9 mouse cellular contexts compared by ENCODE assay signal in the genomic region with DNA sequence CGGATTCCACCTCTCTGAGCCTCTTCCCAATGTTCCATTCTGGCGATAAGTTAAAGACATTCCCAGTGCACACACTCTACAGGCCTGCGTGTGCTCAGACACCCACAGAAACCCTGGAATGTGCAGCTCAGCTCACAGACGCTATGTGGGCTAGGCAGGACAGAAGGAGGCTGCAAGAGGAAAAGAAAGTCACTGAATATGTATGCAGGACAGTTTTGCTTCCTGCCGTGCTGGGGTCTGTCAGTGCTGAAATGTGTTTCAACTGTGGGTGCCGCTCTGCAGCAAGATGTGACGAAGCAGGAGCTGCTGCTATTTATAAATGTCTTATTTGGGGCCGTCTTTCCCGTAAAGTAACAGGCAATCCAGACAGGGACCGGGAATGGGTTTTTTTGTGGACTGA. TPM values are rescaled to one million over a fixed set of nuclear protein-coding genes. Genes with fewer than 3 reads are reported as not detected.
DNase-seq lines count a peak whose midpoint lies in the region; ATAC-seq lines count a peak whose summit lies in the region.
"Had no signal": no experiment of that assay in that cellular context is flagged by ENCODE, and none has a peak within 500 bp of the region (broad histone marks: within the 10 kb centered on the region; RNA-seq: fewer than 3 reads in every experiment).

No protein-coding gene starts in this region.

- no peaks in the 10 kb centered on the region for H3K27me3 ChIP-seq in liver, embryonic 13.5 days
- H3K27me3 ChIP-seq: Patski had no signal

- DNase-seq in liver, embryonic 13.5 days: no peak
- DNase-seq in liver: no peak
- DNase-seq in frontal cortex, postnatal 14 days (ENCODE audit: low spot score in 2 of 2): peak; percentile 62 to 72
- DNase-seq in layer of hippocampus, postnatal 10 days (ENCODE audit: low spot score in 2 of 2): peak; percentile 30 to 39
- peak; percentile 49 for DNase-seq in right cerebral cortex, postnatal 4 days
- no peak for DNase-seq in embryo, embryonic 10.5 days (ENCODE audit: low spot score)
- no peak for DNase-seq in spleen, postnatal 36 days (ENCODE audit: low spot score in 2 of 2)
- DNase-seq: cerebellum, adult 11-12 months had no signal

- no peak overlapping the region for H3K9ac ChIP-seq in liver, embryonic 13.5 days

- peaks cover 74% of the 10 kb centered on the region for H3K4me1 ChIP-seq in liver, embryonic 13.5 days (replicated peaks)

- H3K36me3 ChIP-seq in liver, embryonic 13.5 days: no peaks in the 10 kb centered on the region

- H3K9me3 ChIP-seq in liver, embryonic 13.5 days (replicated peaks): no peaks in the 10 kb centered on the region

- H3K4me3 ChIP-seq in liver, embryonic 13.5 days (replicated peaks): no peak overlapping the region

- WGBS in liver, embryonic 13.5 days (ENCODE audit: insufficient replicate concordance): 66% methylated on average over 10 of the region's 10 CpGs

- ATAC-seq in liver, embryonic 13.5 days (ENCODE audit: low read depth): no peak
- ATAC-seq: Patski had no signal

- 0 out of 2 replicates have a peak overlapping the region, but pooled peaks have one; percentile 32 for H3K27ac ChIP-seq in liver, embryonic 13.5 days

- H3K4me2 ChIP-seq in liver, embryonic 13.5 days: no peak overlapping the region

RNA-seq across cellular contexts. Expression of gene Uck2, which starts 25.4 kb away (rescaled TPM):
- 67.1 and 82.5 TPM in 2 replicates for polyA plus RNA-seq in liver, embryonic 13.5 days (2015; fragmentation: Nextera tagmentation; extraction: Ambion mirVana)
- 10 to 100 TPM; 69.5 to 69.9 TPM for total RNA-seq in layer of hippocampus, postnatal 10 days (2021)

RNA-seq across cellular contexts. Expression of gene Tmco1, which starts 48.5 kb away (rescaled TPM):
- 69.9 and 84.5 TPM in 2 replicates for polyA plus RNA-seq in liver, embryonic 13.5 days (2015; fragmentation: Nextera tagmentation; extraction: Ambion mirVana)
- total RNA-seq in layer of hippocampus, postnatal 10 days (2021): 10 to 100 TPM; 38.4 to 45.1 TPM

Comparison
In these comparisons a context has a peak if more than half of its experiments do, and no peak if none do; other contexts are left out.
1. DNase-seq: peak in frontal cortex, postnatal 14 days (2 of 2), layer of hippocampus, postnatal 10 days (2 of 2) and right cerebral cortex, postnatal 4 days (single experiment); none in liver, embryonic 13.5 days (single experiment), liver (single experiment), embryo, embryonic 10.5 days (single experiment) and spleen, postnatal 36 days (0 of 2).